Mouse (Mus musculus): Measurements from ENCODE around the gene AA986860.

- TF ChIP-seq CTCF (IDR thresholded peaks at IDR 0.05; ENCODE audit: borderline replicate concordance, extremely low read depth, insufficient read depth, insufficient read length) (peak; percentile 59; the same call in 1 of the 2 replicates), POLR2A (IDR thresholded peaks at IDR 0.05; ENCODE audit: borderline replicate concordance, extremely low read depth, insufficient read depth, insufficient read length, poor library complexity, severe bottlenecking) (no peak)
These were observed 52.3 kb downstream of the AA986860 start for GRCm38 (mm10) chr1:130784054-130784453.

All from brain, embryonic 14.5 days (tissue).